Mouse (Mus musculus) Patski (cell line): ENCODE measurements at regions not wholly inside any gene's neighbourhood (a gene's known extent, or its start where the extent isn't known, plus 50 kb on each side); places are given as distances from the start of the nearest gene placed in this dataset.
A peak's percentile ranks its signal among the peaks of the same experiment; 100 is the strongest.

Source experiments
- ATAC-seq: fragments of 100-300 bp; one replicate; pipeline ENCODE4 v1.8.0; 2021
- CTCF ChIA-PET: fragments of 350-600 bp; sonication (Branson Sonifier 250); formaldehyde crosslinking; loops from one replicate; lab custom pipeline; 2022; ENCODE audit warnings: inconsistent platforms; lab: Charles Lee
- POLR2A ChIA-PET: fragments of 350-600 bp; sonication (Branson Sonifier 250); formaldehyde crosslinking; loops from one replicate; lab custom pipeline; 2022; ENCODE audit warnings: antibody characterized with exemption, inconsistent platforms; lab: Charles Lee
- DNase-seq: peaks from one replicate; pipeline ENCODE4 v3.0.0-alpha.2; 2011; ENCODE audit warnings: low read depth, low spot score
- H3K27me3 ChIP-seq: fragments of 371-371 bp; one replicate; pipeline ENCODE4 v1.5.1; 2021
- CTCF ChIP-seq: fragments of 100-300 bp; IDR thresholded peaks from one replicate; pipeline ENCODE4 v1.5.1; 2021
- in situ Hi-C: fragments of 300-500 bp; cut with MboI; formaldehyde crosslinking; loops from 3 replicates; pipeline ENCODE4 v1.11.1; 2018; ENCODE audit warnings: low pct_unique_long_range_greater_than_20kb, mixed read lengths

DNA sequence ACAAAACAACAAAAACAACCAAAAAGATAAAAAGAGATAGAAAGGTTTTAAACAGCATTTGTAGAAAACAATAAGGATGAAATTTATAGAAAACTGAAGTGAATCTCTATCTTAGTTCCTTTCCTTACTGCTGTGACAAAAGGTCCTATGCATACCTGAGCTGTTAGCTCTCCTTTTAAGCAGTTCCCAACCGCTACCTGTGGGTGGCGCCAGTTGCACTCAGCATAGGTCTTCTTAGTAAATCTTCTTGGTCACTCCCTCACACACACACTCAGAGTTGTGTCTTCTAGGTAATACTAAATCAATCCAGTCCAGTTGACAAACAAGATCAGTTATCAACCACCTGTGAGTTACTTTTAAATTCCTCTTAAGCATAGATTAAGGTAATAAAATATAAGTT is 355.5 kb upstream of the Prkcq start:
- peak; percentile 63 for TF ChIP-seq CTCF
- ATAC-seq (no peak), DNase-seq (no peak)
- ChIA-PET POLR2A (no interaction called here), CTCF (interaction anchor here (1.1 to 1.5 kb wide), 3 partner anchors 9 to 14 kb away, joined by 4 to 7 read pairs (median 5); no protein-coding TSS in a partner anchor)
- peaks cover 4% of the 10 kb centered on the region for H3K27me3 ChIP-seq
- in situ Hi-C loops: no loop called here

DNA sequence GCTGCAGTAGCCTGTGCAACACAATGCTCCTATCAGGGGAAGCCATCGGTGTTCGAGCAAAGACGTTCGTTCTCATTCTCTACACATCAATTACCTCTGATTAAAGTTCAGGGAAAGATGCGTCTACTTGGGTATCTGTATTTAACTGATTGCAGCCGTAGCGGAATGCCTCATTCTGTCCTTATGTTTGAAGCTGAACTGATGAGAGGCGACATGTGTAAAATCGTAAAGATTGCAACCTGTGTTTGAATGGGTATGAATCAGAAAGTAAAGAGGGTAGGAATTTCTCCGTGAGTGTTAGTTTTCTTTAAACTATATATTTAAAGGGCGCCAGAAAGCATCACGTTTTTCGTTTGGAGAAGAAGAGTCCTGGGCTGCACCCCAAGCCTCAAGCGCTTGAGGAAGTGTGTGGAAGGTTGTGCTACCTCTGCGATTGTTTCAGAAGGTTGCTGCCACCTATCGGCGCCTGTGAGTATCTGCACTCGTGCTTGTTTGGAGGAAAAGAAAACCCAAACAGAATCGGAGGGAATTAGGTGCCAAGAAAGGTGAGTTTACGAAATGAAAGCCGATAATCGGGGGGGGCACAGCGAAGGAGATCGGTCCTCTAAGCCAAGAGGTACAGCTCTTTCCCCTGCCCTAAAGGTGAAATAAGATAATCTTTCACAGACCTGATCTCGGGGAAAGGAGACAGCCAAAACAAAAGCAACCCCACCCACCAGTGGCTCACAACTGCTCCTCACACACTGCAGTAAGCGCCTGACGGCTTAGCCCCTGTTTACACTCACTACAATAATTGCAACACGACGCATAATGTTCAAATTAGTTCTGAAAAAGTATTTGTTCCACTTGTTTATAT is 346.4 kb upstream of the Prkcq start:
- POLR2A ChIA-PET: no interaction called here

GRCm38 (mm10) chr2:10826134-10826767 is 345.7 kb upstream of the Prkcq start:
- H3K27me3 ChIP-seq: peaks cover 5% of the 10 kb centered on the region
- in situ Hi-C loops: no loop called here
- CTCF ChIA-PET: interaction anchor here (1.5 to 2.2 kb wide), 2 partner anchors 10 to 221 kb away, joined by 3 to 7 read pairs; no protein-coding TSS in a partner anchor
- peak; percentile 63 for ATAC-seq
- no peak for TF ChIP-seq CTCF
- peak; percentile 2 for DNase-seq
- POLR2A ChIA-PET: no interaction called here

More for the DNA sequence above, 346.4 kb upstream of the Prkcq start:
- in situ Hi-C loops: no loop called here
- peaks cover 5% of the 10 kb centered on the region for H3K27me3 ChIP-seq
- ATAC-seq (peak; percentile 71), DNase-seq (peak; percentile 9)
- CTCF ChIA-PET: interaction anchor here (0.9 to 2.2 kb wide), 4 partner anchors 9 to 398 kb away, joined by 3 to 7 read pairs (median 3); no protein-coding TSS in a partner anchor
- TF ChIP-seq CTCF: peak; percentile 88

GRCm38 (mm10) chr2:10839976-10840375 is 331.9 kb upstream of the Prkcq start:
- ChIA-PET CTCF (no interaction called here), POLR2A (no interaction called here)
- DNase-seq (no peak), ATAC-seq (no peak)
- in situ Hi-C loops: no loop called here
- no peaks in the 10 kb centered on the region for H3K27me3 ChIP-seq
- no peak for TF ChIP-seq CTCF

- DNase-seq (no peak), ATAC-seq (no peak)
- POLR2A ChIA-PET: no interaction called here
- H3K27me3 ChIP-seq: no peaks in the 10 kb centered on the region
- TF ChIP-seq CTCF: no peak
- in situ Hi-C loops: no loop called here
- CTCF ChIA-PET: interaction anchor here (1.0 kb wide), 1 partner anchor 13 kb away, joined by 4 read pairs; no protein-coding TSS in a partner anchor
Measured at GRCm38 (mm10) chr2:10861654-10862292, 310.1 kb upstream of the Prkcq start.

- no peaks in the 10 kb centered on the region for H3K27me3 ChIP-seq
- POLR2A ChIA-PET: no interaction called here
- no peak for TF ChIP-seq CTCF
- DNase-seq (no peak), ATAC-seq (no peak)
- CTCF ChIA-PET: no interaction called here
- in situ Hi-C loops: no loop called here
Measured at GRCm38 (mm10) chr2:10864451-10864850, 307.5 kb upstream of the Prkcq start.

GRCm38 (mm10) chr2:10874303-10874702 is 297.6 kb upstream of the Prkcq start:
- POLR2A ChIA-PET: no interaction called here
- H3K27me3 ChIP-seq: peaks cover 4% of the 10 kb centered on the region
- DNase-seq (no peak), ATAC-seq (no peak)
- TF ChIP-seq CTCF: no peak
- in situ Hi-C loops: no loop called here
- CTCF ChIA-PET: interaction anchor here (1.6 kb wide), 1 partner anchor 13 kb away, joined by 4 read pairs; no protein-coding TSS in a partner anchor

- no peak for TF ChIP-seq CTCF
- ATAC-seq: no peak
- in situ Hi-C loops: no loop called here
- CTCF ChIA-PET: no interaction called here
- H3K27me3 ChIP-seq: peaks cover 3% of the 10 kb centered on the region
- no peak for DNase-seq
- POLR2A ChIA-PET: no interaction called here
Measured at GRCm38 (mm10) chr2:10901926-10902325, 270.0 kb upstream of the Prkcq start.

GRCm38 (mm10) chr2:10919955-10920354 is 252.0 kb upstream of the Prkcq start:
- CTCF ChIA-PET: interaction anchor here (1.0 kb wide), 1 partner anchor 17 kb away, joined by 3 read pairs; no protein-coding TSS in a partner anchor
- POLR2A ChIA-PET: no interaction called here
- ATAC-seq (no peak), DNase-seq (no peak)
- peak; percentile 51 for TF ChIP-seq CTCF
- in situ Hi-C loops: no loop called here
- H3K27me3 ChIP-seq: no peaks in the 10 kb centered on the region

GRCm38 (mm10) chr2:10920686-10921485 is 251.0 kb upstream of the Prkcq start:
- ChIA-PET CTCF (no interaction called here), POLR2A (no interaction called here)
- no peak for DNase-seq
- no peak for TF ChIP-seq CTCF
- in situ Hi-C loops: no loop called here
- ATAC-seq: no peak
- no peaks in the 10 kb centered on the region for H3K27me3 ChIP-seq
